Mouse (Mus musculus): Measurements from ENCODE around the gene Trpv2. TPM values are rescaled to one million over a fixed set of nuclear protein-coding genes. Genes with fewer than 3 reads are reported as not detected.
A peak's percentile ranks its signal among the peaks of the same experiment; 100 is the strongest.

The Trpv2 gene
- total and polyA plus RNA-seq, 2 experiments from 2014 or later, result 2.6 to 7.7 TPM

- Histone ChIP-seq H3K36me3 (replicated peaks; ENCODE audit: control insufficient read depth, insufficient read depth, low read length) (no peaks in the 10 kb centered on the region), H3K4me3 (ENCODE audit: low read depth, low read length) (no peak overlapping the region), H3K9me3 (replicated peaks; ENCODE audit: control insufficient read depth, low read length) (no peaks in the 10 kb centered on the region), H3K4me2 (ENCODE audit: low read depth, low read length) (no peak overlapping the region), H3K27me3 (ENCODE audit: control insufficient read depth, insufficient read depth, low read length) (no peaks in the 10 kb centered on the region), H3K9ac (replicated peaks; ENCODE audit: low read depth, low read length) (no peak overlapping the region), H3K27ac (ENCODE audit: low read depth) (no peak overlapping the region), H3K4me1 (ENCODE audit: control insufficient read depth, insufficient read depth) (peaks cover 9% of the 10 kb centered on the region; the same call in 1 of the 2 replicates)
- no peak for TF ChIP-seq CTCF (IDR thresholded peaks at IDR 0.05; ENCODE audit: low read depth)
- no peak for TF ChIP-seq EP300 (IDR thresholded peaks at IDR 0.05; ENCODE audit: low read depth)
- ATAC-seq (ENCODE audit: insufficient read depth, low read depth) (no peak), DNase-seq (ENCODE audit: low spot score) (no peak)
- 88% methylated on average over 7 of the region's 7 CpGs for WGBS
These were observed 34.1 kb upstream of the Trpv2 start for GRCm38 (mm10) chr11:62540167-62540566.

GRCm38 (mm10) chr11:62540969-62541368, 33.3 kb upstream of the Trpv2 start:
- Histone ChIP-seq H3K4me1 (ENCODE audit: control insufficient read depth, insufficient read depth) (peaks cover 9% of the 10 kb centered on the region; the same call in 1 of the 2 replicates), H3K9ac (replicated peaks; ENCODE audit: low read depth, low read length) (no peak overlapping the region), H3K36me3 (replicated peaks; ENCODE audit: control insufficient read depth, insufficient read depth, low read length) (no peaks in the 10 kb centered on the region), H3K9me3 (replicated peaks; ENCODE audit: control insufficient read depth, low read length) (no peaks in the 10 kb centered on the region), H3K27ac (ENCODE audit: low read depth) (no peak overlapping the region), H3K4me3 (ENCODE audit: low read depth, low read length) (no peak overlapping the region), H3K4me2 (ENCODE audit: low read depth, low read length) (no peak overlapping the region), H3K27me3 (ENCODE audit: control insufficient read depth, insufficient read depth, low read length) (no peaks in the 10 kb centered on the region)
- TF ChIP-seq CTCF (IDR thresholded peaks at IDR 0.05; ENCODE audit: low read depth) (no peak), EP300 (IDR thresholded peaks at IDR 0.05; ENCODE audit: low read depth) (no peak)
- 56% methylated on average over 2 of the region's 2 CpGs for WGBS
- DNase-seq (ENCODE audit: low spot score) (no peak), ATAC-seq (ENCODE audit: insufficient read depth, low read depth) (no peak)

DNA sequence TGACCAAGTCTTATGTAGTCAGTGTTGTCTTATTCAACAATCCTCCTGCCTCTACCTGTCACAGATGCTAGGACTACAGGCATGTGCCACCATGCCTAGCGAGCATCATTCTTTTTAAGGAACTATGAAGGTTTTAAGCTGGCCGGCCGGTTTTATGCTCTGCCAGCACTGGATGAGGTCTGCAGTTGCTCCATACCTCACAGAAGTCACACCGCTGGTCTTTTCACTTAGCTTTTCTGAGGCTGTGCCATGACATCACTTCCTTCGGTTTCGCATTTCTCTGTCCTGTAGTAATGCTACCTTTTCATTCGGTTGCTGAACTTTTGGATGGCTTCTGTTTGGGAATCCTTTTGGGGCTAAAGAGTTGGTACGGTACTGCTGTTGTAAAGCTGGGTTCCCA, 32.7 kb upstream of the Trpv2 start:
- Histone ChIP-seq H3K9me3 (replicated peaks; ENCODE audit: control insufficient read depth, low read length) (no peaks in the 10 kb centered on the region), H3K4me1 (ENCODE audit: control insufficient read depth, insufficient read depth) (peaks cover 9% of the 10 kb centered on the region; the same call in 1 of the 2 replicates), H3K27ac (ENCODE audit: low read depth) (no peak overlapping the region), H3K4me2 (ENCODE audit: low read depth, low read length) (no peak overlapping the region), H3K9ac (replicated peaks; ENCODE audit: low read depth, low read length) (no peak overlapping the region), H3K27me3 (ENCODE audit: control insufficient read depth, insufficient read depth, low read length) (no peaks in the 10 kb centered on the region), H3K4me3 (ENCODE audit: low read depth, low read length) (no peak overlapping the region), H3K36me3 (replicated peaks; ENCODE audit: control insufficient read depth, insufficient read depth, low read length) (no peaks in the 10 kb centered on the region)
- WGBS, result 76% methylated on average over 8 of the region's 8 CpGs
- ATAC-seq (ENCODE audit: insufficient read depth, low read depth) (no peak), DNase-seq (ENCODE audit: low spot score) (no peak)
- no peak for TF ChIP-seq EP300 (IDR thresholded peaks at IDR 0.05; ENCODE audit: low read depth)
- TF ChIP-seq CTCF (IDR thresholded peaks at IDR 0.05; ENCODE audit: low read depth), result no peak

- no peak for TF ChIP-seq CTCF (IDR thresholded peaks at IDR 0.05; ENCODE audit: low read depth)
- no peak for TF ChIP-seq EP300 (IDR thresholded peaks at IDR 0.05; ENCODE audit: low read depth)
- ATAC-seq (ENCODE audit: insufficient read depth, low read depth), result no peak
- no peak for DNase-seq (ENCODE audit: low spot score)
- Histone ChIP-seq H3K27me3 (ENCODE audit: control insufficient read depth, insufficient read depth, low read length) (no peaks in the 10 kb centered on the region), H3K4me2 (ENCODE audit: low read depth, low read length) (no peak overlapping the region), H3K4me1 (ENCODE audit: control insufficient read depth, insufficient read depth) (0 out of 2 replicates have a peak, but pooled peaks cover 5% of the 10 kb centered on the region), H3K4me3 (ENCODE audit: low read depth, low read length) (no peak overlapping the region), H3K27ac (ENCODE audit: low read depth) (no peak overlapping the region), H3K9ac (replicated peaks; ENCODE audit: low read depth, low read length) (no peak overlapping the region), H3K36me3 (replicated peaks; ENCODE audit: control insufficient read depth, insufficient read depth, low read length) (no peaks in the 10 kb centered on the region), H3K9me3 (replicated peaks; ENCODE audit: control insufficient read depth, low read length) (no peaks in the 10 kb centered on the region)
- WGBS, result 92% methylated on average over 3 of the region's 3 CpGs
These were observed 30.3 kb upstream of the Trpv2 start for GRCm38 (mm10) chr11:62543991-62544390.

DNA sequence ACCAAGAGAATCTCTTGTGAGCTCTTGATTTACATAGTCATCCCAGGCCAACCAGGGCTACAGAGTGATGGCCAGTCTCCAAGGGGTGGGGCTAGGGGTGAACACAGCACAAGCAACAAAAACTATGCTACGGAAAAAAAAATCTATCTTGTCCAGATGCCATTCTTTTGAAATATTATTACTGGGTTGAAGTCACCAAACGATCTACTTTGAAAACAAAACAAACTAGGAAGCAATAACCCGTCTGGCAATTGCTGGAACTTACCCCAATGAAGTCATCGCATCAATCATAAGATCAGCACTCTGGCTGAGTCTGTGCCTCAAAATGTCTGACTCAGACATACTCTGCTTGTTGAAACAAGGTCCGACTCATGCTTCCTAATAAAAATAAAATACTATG, 24.5 kb upstream of the Trpv2 start:
- ATAC-seq (ENCODE audit: insufficient read depth, low read depth) (peak; percentile 34; the same call in 1 of the 2 replicates), DNase-seq (ENCODE audit: low spot score) (peak; percentile 74)
- H3K4me3 ChIP-seq (ENCODE audit: low read depth, low read length), result peak overlapping the region; percentile 77
- H3K4me1 ChIP-seq (ENCODE audit: control insufficient read depth, insufficient read depth), result peaks cover 22% of the 10 kb centered on the region
- peaks cover 18% of the 10 kb centered on the region for H3K36me3 ChIP-seq (replicated peaks; ENCODE audit: control insufficient read depth, insufficient read depth, low read length)
- WGBS, result 6% methylated on average over 5 of the region's 5 CpGs
- peak overlapping the region; percentile 92 for H3K9ac ChIP-seq (replicated peaks; ENCODE audit: low read depth, low read length)
- no peaks in the 10 kb centered on the region for H3K27me3 ChIP-seq (ENCODE audit: control insufficient read depth, insufficient read depth, low read length)
- TF ChIP-seq EP300 (IDR thresholded peaks at IDR 0.05; ENCODE audit: low read depth), result no peak; the same call in 1 of the 2 replicates
- TF ChIP-seq CTCF (IDR thresholded peaks at IDR 0.05; ENCODE audit: low read depth), result no peak
- H3K4me2 ChIP-seq (ENCODE audit: low read depth, low read length), result peak overlapping the region; percentile 94
- H3K27ac ChIP-seq (ENCODE audit: low read depth), result peak overlapping the region; percentile 99
- no peaks in the 10 kb centered on the region for H3K9me3 ChIP-seq (replicated peaks; ENCODE audit: control insufficient read depth, low read length)

- Histone ChIP-seq H3K9me3 (replicated peaks; ENCODE audit: control insufficient read depth, low read length) (no peaks in the 10 kb centered on the region), H3K27ac (ENCODE audit: low read depth) (peak overlapping the region; percentile 99), H3K4me1 (ENCODE audit: control insufficient read depth, insufficient read depth) (peaks cover 26% of the 10 kb centered on the region), H3K27me3 (ENCODE audit: control insufficient read depth, insufficient read depth, low read length) (no peaks in the 10 kb centered on the region), H3K4me2 (ENCODE audit: low read depth, low read length) (peak overlapping the region; percentile 94), H3K36me3 (replicated peaks; ENCODE audit: control insufficient read depth, insufficient read depth, low read length) (peaks cover 18% of the 10 kb centered on the region), H3K4me3 (ENCODE audit: low read depth, low read length) (peak overlapping the region; percentile 77), H3K9ac (replicated peaks; ENCODE audit: low read depth, low read length) (peak overlapping the region; percentile 92)
- TF ChIP-seq EP300 (IDR thresholded peaks at IDR 0.05; ENCODE audit: low read depth) (peak; percentile 28; the same call in 1 of the 2 replicates), CTCF (IDR thresholded peaks at IDR 0.05; ENCODE audit: low read depth) (no peak)
- ATAC-seq (ENCODE audit: insufficient read depth, low read depth), result peak; percentile 16
- DNase-seq (ENCODE audit: low spot score), result peak; percentile 73
- under 1% methylated on average over 11 of the region's 11 CpGs for WGBS
These were observed 24.0 kb upstream of the Trpv2 start for GRCm38 (mm10) chr11:62550227-62550685.

All from heart, postnatal 0 days (tissue).